8 mouse cellular contexts compared by ENCODE assay signal in genomic region chr5:35388491-35389111, GRCm38 (mm10). TPM values are rescaled to one million over a fixed set of nuclear protein-coding genes. Genes with fewer than 3 reads are reported as not detected.
DNase-seq lines count a peak whose midpoint lies in the region; ATAC-seq and TF ChIP-seq lines count a peak whose summit lies in the region.

Hmx1 (plus strand) TSS chr5:35389108.

- H3K27me3 ChIP-seq in lung, embryonic 14.5 days (ENCODE audit: insufficient read depth, low read length): peaks cover 100% of the 10 kb centered on the region
- peaks cover 100% of the 10 kb centered on the region for H3K27me3 ChIP-seq in forebrain, embryonic 13.5 days
- peaks cover 100% of the 10 kb centered on the region for H3K27me3 ChIP-seq in liver, embryonic 11.5 days (replicated peaks; ENCODE audit: control insufficient read depth, insufficient read depth, low read length)
- H3K27me3 ChIP-seq in stomach, embryonic 16.5 days (ENCODE audit: control insufficient read depth, insufficient read depth, low read length): peaks cover 100% of the 10 kb centered on the region

- peak within 1 kb of the TSS; percentile 82 for H3K4me2 ChIP-seq in lung, embryonic 14.5 days
- peak within 1 kb of the TSS; percentile 71 for H3K4me2 ChIP-seq in forebrain, embryonic 13.5 days
- H3K4me2 ChIP-seq in liver, embryonic 11.5 days: peak within 1 kb of the TSS; percentile 65
- H3K4me2 ChIP-seq in stomach, embryonic 16.5 days (ENCODE audit: low read depth, low read length): peak within 1 kb of the TSS; percentile 63

- H3K27ac ChIP-seq in lung, embryonic 14.5 days (ENCODE audit: low read depth): no peak within 1 kb of the TSS
- H3K27ac ChIP-seq in forebrain, embryonic 13.5 days: no peak within 1 kb of the TSS
- H3K27ac ChIP-seq in liver, embryonic 11.5 days (ENCODE audit: low read depth, low read length): no peak within 1 kb of the TSS
- H3K27ac ChIP-seq in stomach, embryonic 16.5 days (ENCODE audit: low read length): no peak within 1 kb of the TSS

- DNase-seq in lung, embryonic 14.5 days: peak; percentile 75
- no peak for DNase-seq in lung, postnatal 36 days
- DNase-seq in liver, embryonic 11.5 days (ENCODE audit: low spot score): peak; percentile 69
- DNase-seq in right cerebral cortex, adult 18-20 months: no peak
- no peak for DNase-seq in B cell, adult 2 months
- DNase-seq in gastrocnemius, adult 18-20 months (ENCODE audit: low spot score): no peak

- no peaks in the 10 kb centered on the region for H3K36me3 ChIP-seq in lung, embryonic 14.5 days (ENCODE audit: insufficient read depth)
- H3K36me3 ChIP-seq in forebrain, embryonic 13.5 days (ENCODE audit: poor library complexity, severe bottlenecking): no peaks in the 10 kb centered on the region
- no peaks in the 10 kb centered on the region for H3K36me3 ChIP-seq in liver, embryonic 11.5 days (ENCODE audit: control insufficient read depth, insufficient read depth, low read length)
- no peaks in the 10 kb centered on the region for H3K36me3 ChIP-seq in stomach, embryonic 16.5 days (ENCODE audit: control insufficient read depth, insufficient read depth, low read length)

- ATAC-seq in lung, embryonic 14.5 days (ENCODE audit: insufficient read depth): peak; percentile 90
- peak; percentile 94 for ATAC-seq in forebrain, embryonic 13.5 days
- peak; percentile 68; the same call in 1 of the 2 replicates for ATAC-seq in liver, embryonic 11.5 days (replicated peaks; ENCODE audit: low FRiP score)
- peak; percentile 68 for ATAC-seq in stomach, embryonic 16.5 days (ENCODE audit: insufficient read depth, low FRiP score)

- H3K9me3 ChIP-seq in lung, embryonic 14.5 days (ENCODE audit: low read depth, low read length): no peaks in the 10 kb centered on the region
- no peaks in the 10 kb centered on the region for H3K9me3 ChIP-seq in forebrain, embryonic 13.5 days (replicated peaks)
- H3K9me3 ChIP-seq in liver, embryonic 11.5 days (ENCODE audit: control insufficient read depth, low read length): no peaks in the 10 kb centered on the region
- H3K9me3 ChIP-seq in stomach, embryonic 16.5 days (replicated peaks; ENCODE audit: control insufficient read depth, low read length): no peaks in the 10 kb centered on the region

- WGBS in lung, embryonic 14.5 days: under 1% methylated on average over 71 of the region's 71 CpGs
- WGBS in forebrain, embryonic 13.5 days: under 1% methylated on average over 63 of the region's 71 CpGs
- under 1% methylated on average over 56 of the region's 71 CpGs for WGBS in liver, embryonic 11.5 days
- under 1% methylated on average over 64 of the region's 71 CpGs for WGBS in stomach, embryonic 16.5 days

- H3K9ac ChIP-seq in lung, embryonic 14.5 days: no peak within 1 kb of the TSS
- no peak within 1 kb of the TSS for H3K9ac ChIP-seq in forebrain, embryonic 13.5 days
- no peak within 1 kb of the TSS for H3K9ac ChIP-seq in liver, embryonic 11.5 days (ENCODE audit: low read depth, low read length)
- no peak within 1 kb of the TSS for H3K9ac ChIP-seq in stomach, embryonic 16.5 days (ENCODE audit: low read length)

- TF ChIP-seq CTCF in lung, embryonic 14.5 days (IDR thresholded peaks at IDR 0.05; ENCODE audit: low read depth): no peak

- H3K4me3 ChIP-seq in lung, embryonic 14.5 days (ENCODE audit: low read depth, low read length): peak within 1 kb of the TSS; percentile 46
- H3K4me3 ChIP-seq in forebrain, embryonic 13.5 days: peak within 1 kb of the TSS; percentile 46
- peak within 1 kb of the TSS; percentile 47 for H3K4me3 ChIP-seq in liver, embryonic 11.5 days (ENCODE audit: low read depth, low read length)
- peak within 1 kb of the TSS; percentile 48 for H3K4me3 ChIP-seq in stomach, embryonic 16.5 days (replicated peaks; ENCODE audit: low read length)

- no peaks in the 10 kb centered on the region for H3K4me1 ChIP-seq in lung, embryonic 14.5 days (ENCODE audit: insufficient read depth)
- H3K4me1 ChIP-seq in forebrain, embryonic 13.5 days: peaks cover 25% of the 10 kb centered on the region
- no peaks in the 10 kb centered on the region for H3K4me1 ChIP-seq in liver, embryonic 11.5 days (replicated peaks; ENCODE audit: control insufficient read depth, insufficient read depth, low read length)
- peaks cover 9% of the 10 kb centered on the region for H3K4me1 ChIP-seq in stomach, embryonic 16.5 days (ENCODE audit: control insufficient read depth, insufficient read depth, low read length)

RNA-seq across cellular contexts. Expression of gene Hmx1, which starts in this region (rescaled TPM):
- not detected in 2 replicates for polyA plus RNA-seq in lung, embryonic 14.5 days (2014; fragmentation: Nextera tagmentation; extraction: Ambion mirVana)
- not detected in 2 replicates for polyA plus RNA-seq in forebrain, embryonic 13.5 days (2015; fragmentation: Nextera tagmentation; extraction: Ambion mirVana)
- not detected in 2 replicates for polyA plus RNA-seq in liver, embryonic 11.5 days (2014; fragmentation: Nextera tagmentation; extraction: Ambion mirVana)
- polyA plus RNA-seq in stomach, embryonic 16.5 days (2015; fragmentation: Nextera tagmentation; extraction: Ambion mirVana): not detected in 2 replicates
- not detected for total RNA-seq in gastrocnemius, adult 18-20 months (2021)

Comparison
In these comparisons a context has a peak if more than half of its experiments do, and no peak if none do; other contexts are left out.
1. Peak in DNase-seq, ATAC-seq, H3K4me3 ChIP-seq and H3K4me2 ChIP-seq in lung, embryonic 14.5 days; RNA of the gene not detected or under 1 TPM.
2. Peak in ATAC-seq, H3K4me3 ChIP-seq and H3K4me2 ChIP-seq in forebrain, embryonic 13.5 days; RNA of the gene not detected or under 1 TPM.
3. Peak in DNase-seq, ATAC-seq, H3K4me3 ChIP-seq and H3K4me2 ChIP-seq in liver, embryonic 11.5 days; RNA of the gene not detected or under 1 TPM.
4. Peak in ATAC-seq, H3K4me3 ChIP-seq and H3K4me2 ChIP-seq in stomach, embryonic 16.5 days; RNA of the gene not detected or under 1 TPM.